Mouse (Mus musculus): Measurements from ENCODE around the gene Tmf1.
A peak's percentile ranks its signal among the peaks of the same experiment; 100 is the strongest.

Tmf1 gene

GRCm38 (mm10) chr6:97147755-97148382 is 31.1 kb downstream of the Tmf1 start:
- no peaks in the 10 kb centered on the region for H3K27me3 ChIP-seq (ENCODE audit: control insufficient read depth, insufficient read depth, low read length, poor library complexity, severe bottlenecking)
- H3K36me3 ChIP-seq (ENCODE audit: control insufficient read depth, insufficient read depth, low read length, poor library complexity, severe bottlenecking): no peaks in the 10 kb centered on the region; the same call in 1 of the 2 replicates
- peak; percentile 6 for DNase-seq (ENCODE audit: low read depth, low spot score)

GRCm38 (mm10) chr6:97145156-97145555 is 33.8 kb downstream of the Tmf1 start:
- no peak for DNase-seq (ENCODE audit: low read depth, low spot score)
- H3K36me3 ChIP-seq (ENCODE audit: control insufficient read depth, insufficient read depth, low read length, poor library complexity, severe bottlenecking): peaks cover 3% of the 10 kb centered on the region; the same call in 1 of the 2 replicates
- no peaks in the 10 kb centered on the region for H3K27me3 ChIP-seq (ENCODE audit: control insufficient read depth, insufficient read depth, low read length, poor library complexity, severe bottlenecking)

- H3K36me3 ChIP-seq (ENCODE audit: control insufficient read depth, insufficient read depth, low read length, poor library complexity, severe bottlenecking): peaks cover 3% of the 10 kb centered on the region; the same call in 1 of the 2 replicates
- H3K27me3 ChIP-seq (ENCODE audit: control insufficient read depth, insufficient read depth, low read length, poor library complexity, severe bottlenecking): no peaks in the 10 kb centered on the region
- DNase-seq (ENCODE audit: low read depth, low spot score): no peak
Measured at GRCm38 (mm10) chr6:97144359-97144758, 34.6 kb downstream of the Tmf1 start.

GRCm38 (mm10) chr6:97142611-97143010 is 36.3 kb downstream of the Tmf1 start:
- Histone ChIP-seq H3K27me3 (ENCODE audit: control insufficient read depth, insufficient read depth, low read length, poor library complexity, severe bottlenecking) (no peaks in the 10 kb centered on the region), H3K36me3 (ENCODE audit: control insufficient read depth, insufficient read depth, low read length, poor library complexity, severe bottlenecking) (peaks cover 3% of the 10 kb centered on the region; the same call in 1 of the 2 replicates)
- no peak for DNase-seq (ENCODE audit: low read depth, low spot score)

- peaks cover 3% of the 10 kb centered on the region; the same call in 1 of the 2 replicates for H3K36me3 ChIP-seq (ENCODE audit: control insufficient read depth, insufficient read depth, low read length, poor library complexity, severe bottlenecking)
- no peak for DNase-seq (ENCODE audit: low read depth, low spot score)
- no peaks in the 10 kb centered on the region for H3K27me3 ChIP-seq (ENCODE audit: control insufficient read depth, insufficient read depth, low read length, poor library complexity, severe bottlenecking)
Measured at GRCm38 (mm10) chr6:97141811-97142210, 37.1 kb downstream of the Tmf1 start.

- Histone ChIP-seq H3K27me3 (ENCODE audit: control insufficient read depth, insufficient read depth, low read length, poor library complexity, severe bottlenecking) (no peaks in the 10 kb centered on the region), H3K36me3 (ENCODE audit: control insufficient read depth, insufficient read depth, low read length, poor library complexity, severe bottlenecking) (no peaks in the 10 kb centered on the region)
- DNase-seq (ENCODE audit: low read depth, low spot score): no peak
Measured at GRCm38 (mm10) chr6:97132707-97133303, 46.1 kb downstream of the Tmf1 start.

GRCm38 (mm10) chr6:97131808-97132207 is 47.1 kb downstream of the Tmf1 start:
- no peaks in the 10 kb centered on the region for H3K36me3 ChIP-seq (ENCODE audit: control insufficient read depth, insufficient read depth, low read length, poor library complexity, severe bottlenecking)
- DNase-seq (ENCODE audit: low read depth, low spot score): no peak
- no peaks in the 10 kb centered on the region for H3K27me3 ChIP-seq (ENCODE audit: control insufficient read depth, insufficient read depth, low read length, poor library complexity, severe bottlenecking)

GRCm38 (mm10) chr6:97130979-97131378 is 47.9 kb downstream of the Tmf1 start:
- no peaks in the 10 kb centered on the region for H3K36me3 ChIP-seq (ENCODE audit: control insufficient read depth, insufficient read depth, low read length, poor library complexity, severe bottlenecking)
- H3K27me3 ChIP-seq (ENCODE audit: control insufficient read depth, insufficient read depth, low read length, poor library complexity, severe bottlenecking): no peaks in the 10 kb centered on the region
- DNase-seq (ENCODE audit: low read depth, low spot score): peak; percentile 6

GRCm38 (mm10) chr6:97124336-97125010 is 54.4 kb downstream of the Tmf1 start:
- Histone ChIP-seq H3K36me3 (ENCODE audit: control insufficient read depth, insufficient read depth, low read length, poor library complexity, severe bottlenecking) (no peaks in the 10 kb centered on the region), H3K27me3 (ENCODE audit: control insufficient read depth, insufficient read depth, low read length, poor library complexity, severe bottlenecking) (no peaks in the 10 kb centered on the region)
- DNase-seq (ENCODE audit: low read depth, low spot score): no peak

- Histone ChIP-seq H3K36me3 (ENCODE audit: control insufficient read depth, insufficient read depth, low read length, poor library complexity, severe bottlenecking) (peaks cover 2% of the 10 kb centered on the region; the same call in 1 of the 2 replicates), H3K27me3 (ENCODE audit: control insufficient read depth, insufficient read depth, low read length, poor library complexity, severe bottlenecking) (no peaks in the 10 kb centered on the region)
- no peak for DNase-seq (ENCODE audit: low read depth, low spot score)
Measured at GRCm38 (mm10) chr6:97120922-97121321, 58.0 kb downstream of the Tmf1 start.

GRCm38 (mm10) chr6:97118327-97118726 is 60.6 kb downstream of the Tmf1 start:
- Histone ChIP-seq H3K27me3 (ENCODE audit: control insufficient read depth, insufficient read depth, low read length, poor library complexity, severe bottlenecking) (no peaks in the 10 kb centered on the region), H3K36me3 (ENCODE audit: control insufficient read depth, insufficient read depth, low read length, poor library complexity, severe bottlenecking) (peaks cover 5% of the 10 kb centered on the region; the same call in 1 of the 2 replicates)
- no peak for DNase-seq (ENCODE audit: low read depth, low spot score)

- Histone ChIP-seq H3K27me3 (ENCODE audit: control insufficient read depth, insufficient read depth, low read length, poor library complexity, severe bottlenecking) (no peaks in the 10 kb centered on the region), H3K36me3 (ENCODE audit: control insufficient read depth, insufficient read depth, low read length, poor library complexity, severe bottlenecking) (peaks cover 5% of the 10 kb centered on the region; the same call in 1 of the 2 replicates)
- DNase-seq (ENCODE audit: low read depth, low spot score): no peak
Measured at GRCm38 (mm10) chr6:97116896-97117295, 62.0 kb downstream of the Tmf1 start.

- Histone ChIP-seq H3K36me3 (ENCODE audit: control insufficient read depth, insufficient read depth, low read length, poor library complexity, severe bottlenecking) (peaks cover 7% of the 10 kb centered on the region; the same call in 1 of the 2 replicates), H3K27me3 (ENCODE audit: control insufficient read depth, insufficient read depth, low read length, poor library complexity, severe bottlenecking) (no peaks in the 10 kb centered on the region)
- DNase-seq (ENCODE audit: low read depth, low spot score): no peak
Measured at GRCm38 (mm10) chr6:97114821-97115220, 64.1 kb downstream of the Tmf1 start.

GRCm38 (mm10) chr6:97112177-97112576 is 66.7 kb downstream of the Tmf1 start:
- H3K27me3 ChIP-seq (ENCODE audit: control insufficient read depth, insufficient read depth, low read length, poor library complexity, severe bottlenecking): no peaks in the 10 kb centered on the region
- peaks cover 5% of the 10 kb centered on the region; the same call in 1 of the 2 replicates for H3K36me3 ChIP-seq (ENCODE audit: control insufficient read depth, insufficient read depth, low read length, poor library complexity, severe bottlenecking)
- no peak for DNase-seq (ENCODE audit: low read depth, low spot score)

- Histone ChIP-seq H3K36me3 (ENCODE audit: control insufficient read depth, insufficient read depth, low read length, poor library complexity, severe bottlenecking) (0 out of 2 replicates have a peak, but pooled peaks cover 3% of the 10 kb centered on the region), H3K27me3 (ENCODE audit: control insufficient read depth, insufficient read depth, low read length, poor library complexity, severe bottlenecking) (no peaks in the 10 kb centered on the region)
- DNase-seq (ENCODE audit: low read depth, low spot score): peak; percentile 69
Measured at GRCm38 (mm10) chr6:97106777-97107176, 72.1 kb downstream of the Tmf1 start.

Measured in splenic B cell, adult 2 months (primary cell).